Mouse (Mus musculus): ENCODE results near the gene AC134908.4. TPM values are rescaled to one million over a fixed set of nuclear protein-coding genes. Genes with fewer than 3 reads are reported as not detected.

Gene AC134908.4
- 4.0 and 5.4 TPM in 2 replicates for polyA plus RNA-seq (2021; fragmentation: Nextera tagmentation)
- long read RNA-seq, experiment 1, partial matches to known transcripts, result 1 of 6 reads
- long read RNA-seq, experiment 1, other reads (novel, unspliced or antisense), result 5 of 6 reads
- long read RNA-seq, experiment 2, partial matches to known transcripts, result 0 of 3 reads
- long read RNA-seq, experiment 2, other reads (novel, unspliced or antisense), result 0 of 3 reads

DNA sequence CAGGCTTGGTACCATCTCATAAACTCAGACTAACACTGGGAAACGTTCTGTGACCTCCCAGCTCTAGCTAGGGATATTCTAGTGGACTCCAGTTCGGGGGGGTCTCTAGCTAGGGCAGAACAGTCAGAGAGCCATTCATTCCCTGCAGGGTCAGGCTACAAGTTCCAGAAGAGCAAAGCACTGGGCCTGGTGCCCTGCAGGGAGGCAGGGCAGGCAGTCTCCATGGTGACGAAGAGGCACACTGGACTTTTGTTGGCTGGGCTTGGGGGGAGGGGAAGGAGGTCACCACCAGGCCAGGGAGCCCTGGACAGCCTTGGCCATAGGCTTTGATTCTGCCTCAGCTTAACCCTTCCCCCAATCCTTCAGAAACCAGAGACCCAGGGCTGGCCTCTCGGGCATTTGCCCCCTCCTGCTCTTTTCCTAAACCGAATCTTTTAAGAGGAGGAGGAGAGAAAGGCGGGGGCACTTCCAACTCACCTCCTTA lies at the start of gene AC134908.4:
Gene AC134908.4, minus strand, starts transcription at position 51 of the 484 bp plus-strand sequence.

DNA sequence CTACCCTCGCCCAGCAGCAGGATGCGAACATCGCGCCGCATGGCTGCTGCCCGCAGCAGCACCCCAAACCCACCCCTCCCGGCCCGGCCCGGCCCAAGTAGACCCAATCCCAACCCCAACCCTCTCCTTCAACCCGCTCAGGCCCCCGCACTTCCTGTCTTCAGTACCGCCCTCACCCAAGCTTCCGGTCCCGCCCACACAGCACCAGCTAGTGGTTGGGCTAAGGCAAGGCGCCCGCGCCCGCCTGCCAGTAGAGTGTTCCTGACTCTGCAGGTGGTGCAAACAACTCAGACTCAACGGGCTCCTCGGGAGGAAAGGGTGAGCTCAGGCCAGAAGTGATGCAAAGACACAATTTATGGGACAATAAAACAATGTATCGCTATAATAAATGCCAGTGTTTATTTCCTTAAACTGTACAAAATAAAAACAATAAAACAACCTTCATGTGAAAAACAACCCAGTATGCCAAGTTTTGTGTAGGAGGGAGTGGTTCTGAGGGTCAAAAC lies 49.0 kb upstream of the AC134908.4 start, which contains the start of gene Rhot2:
Gene Rhot2, minus strand, starts transcription at position 456 of the 506 bp plus-strand sequence.

DNA sequence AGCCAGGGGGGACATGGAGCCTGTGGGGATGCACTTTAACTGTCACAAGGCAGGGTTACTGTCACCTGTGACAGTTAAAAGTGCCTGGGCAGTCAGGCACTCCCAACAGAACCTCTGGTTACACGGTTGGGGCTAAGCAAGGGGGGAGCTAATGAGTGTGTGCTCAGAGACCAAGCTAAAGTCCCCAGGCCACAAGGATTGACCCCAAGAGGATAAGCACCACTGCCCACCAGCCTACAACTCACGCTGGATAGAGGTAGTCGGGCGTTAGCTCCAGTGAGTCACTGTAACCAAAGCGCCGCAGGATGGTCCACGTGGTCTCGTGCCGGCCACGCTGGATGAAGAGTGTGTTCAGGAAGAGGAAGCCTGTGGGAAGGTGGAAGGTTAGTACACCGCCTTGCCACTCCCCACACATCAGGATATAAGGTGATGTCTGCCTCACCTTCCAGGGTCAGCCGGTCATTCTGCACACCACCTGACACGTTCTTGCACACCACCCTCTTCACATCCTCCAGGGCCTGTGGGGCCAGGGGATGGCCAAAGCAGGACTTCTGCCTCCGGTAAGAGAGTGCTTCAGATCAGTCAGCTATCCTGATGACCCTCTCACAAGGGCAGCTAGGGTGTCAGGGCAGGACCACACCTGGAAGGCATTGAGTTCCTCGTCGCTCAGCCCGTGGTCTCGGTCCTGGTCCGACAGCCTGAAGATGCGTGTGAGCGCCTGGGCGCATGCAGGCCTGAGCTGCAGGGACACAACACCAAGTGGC lies 45.8 kb upstream of the AC134908.4 start, which contains the start of gene Gm20683:
Gene Gm20683, minus strand, starts transcription at position 647 of the 764 bp plus-strand sequence.

DNA sequence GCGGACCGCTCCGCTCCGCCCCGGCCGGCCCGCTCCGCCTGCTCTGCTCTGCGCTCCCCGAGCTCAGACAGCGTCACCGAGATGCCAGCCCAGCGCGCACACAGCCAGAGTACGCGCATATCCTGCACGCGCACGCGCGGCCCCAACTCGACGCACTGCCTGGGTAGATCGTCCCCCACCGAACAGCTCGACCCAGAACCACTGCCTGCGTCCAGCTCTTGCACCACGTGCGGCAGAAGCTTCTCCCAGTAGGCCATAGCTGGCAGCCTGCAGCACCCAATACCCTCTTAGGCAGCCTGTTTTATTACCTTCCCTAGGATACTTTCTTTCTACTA lies 41.6 kb upstream of the AC134908.4 start, which contains the start of gene Rhbdl1:
Gene Rhbdl1, minus strand, starts transcription at position 220 of the 335 bp plus-strand sequence.

DNA sequence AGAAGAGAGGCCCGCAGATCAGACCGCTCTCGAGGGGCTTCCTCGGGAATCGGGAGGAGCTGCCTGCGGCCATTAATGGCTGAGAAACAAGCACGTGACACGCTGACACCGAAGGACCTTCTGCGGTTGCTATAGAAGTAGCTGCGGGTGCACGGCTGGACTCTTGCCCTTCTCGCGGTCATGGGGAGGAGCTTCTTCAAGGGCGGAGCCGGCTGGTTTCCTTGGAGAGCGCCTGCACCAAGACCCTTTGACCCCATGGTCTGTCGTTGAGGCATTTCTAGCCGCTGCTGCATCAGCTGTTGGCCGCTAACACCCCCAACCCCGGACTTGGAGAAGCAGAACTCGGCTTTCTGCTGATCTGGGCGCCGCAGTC lies 37.8 kb upstream of the AC134908.4 start, which contains the start of gene Stub1:
Gene Stub1, minus strand, starts transcription at position 114 of the 373 bp plus-strand sequence.

DNA sequence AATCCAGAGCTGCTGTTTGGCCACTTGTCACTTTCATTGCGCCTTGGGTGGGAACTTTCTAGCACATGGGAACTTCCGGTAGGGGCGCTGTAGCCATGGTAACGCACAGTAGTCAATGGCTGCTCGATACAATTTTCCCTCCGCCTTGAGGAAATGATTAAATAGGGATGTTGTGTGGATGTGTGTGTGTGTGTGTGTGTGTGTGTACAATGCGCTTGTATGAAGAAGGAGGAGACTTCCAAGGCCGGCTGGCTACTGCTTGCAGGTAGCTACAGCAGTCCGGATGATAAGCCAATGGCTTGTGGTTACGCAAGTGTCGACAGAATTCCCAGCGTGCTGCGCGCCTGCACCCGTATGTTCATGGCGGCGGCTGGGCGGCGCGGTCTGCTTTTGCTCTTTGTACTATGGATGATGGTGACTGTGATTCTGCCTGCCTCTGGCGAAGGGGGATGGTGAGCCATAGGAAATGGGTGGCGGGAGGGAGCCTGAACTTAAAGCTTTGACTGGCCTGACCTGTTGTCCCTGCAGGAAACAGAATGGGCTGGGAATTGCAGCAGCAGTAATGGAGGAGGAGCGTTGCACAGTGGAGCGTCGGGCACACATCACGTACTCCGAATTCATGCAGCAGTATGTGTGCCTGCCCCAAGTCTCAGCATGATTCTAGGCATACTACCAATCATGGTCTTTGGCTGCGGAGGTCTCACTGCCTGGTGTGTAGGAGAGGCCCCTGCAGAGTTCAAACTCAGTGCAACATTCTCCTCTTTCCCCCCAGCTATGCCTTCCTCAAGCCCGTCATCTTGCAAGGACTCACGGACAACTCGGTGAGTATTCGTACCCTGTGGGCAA lies 33.5 kb upstream of the AC134908.4 start, which contains the start of gene Jmjd8:
Gene Jmjd8, plus strand, starts transcription at position 156 of the 846 bp plus-strand sequence.

DNA sequence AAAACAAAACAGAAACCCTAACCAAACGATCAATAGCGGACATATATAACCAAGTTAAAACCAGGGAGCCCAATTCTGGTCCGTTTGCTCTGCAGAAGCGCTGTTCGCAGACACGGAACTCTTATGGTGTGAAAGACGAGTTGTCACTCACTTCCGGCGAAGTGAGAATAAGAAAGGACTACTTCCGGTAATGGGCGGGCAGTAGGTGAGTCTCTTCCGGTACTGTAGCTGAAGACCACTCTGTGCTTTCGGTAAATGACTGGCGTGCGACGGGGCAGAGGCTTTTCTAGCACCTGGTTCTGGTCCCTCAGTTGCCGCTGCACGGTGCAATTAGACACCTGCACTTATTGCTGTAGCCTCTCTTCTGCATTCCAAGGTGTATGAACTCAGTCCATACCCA lies 28.0 kb upstream of the AC134908.4 start, which contains the start of gene Wdr24:
Gene Wdr24, plus strand, starts transcription at position 176 of the 400 bp plus-strand sequence.

DNA sequence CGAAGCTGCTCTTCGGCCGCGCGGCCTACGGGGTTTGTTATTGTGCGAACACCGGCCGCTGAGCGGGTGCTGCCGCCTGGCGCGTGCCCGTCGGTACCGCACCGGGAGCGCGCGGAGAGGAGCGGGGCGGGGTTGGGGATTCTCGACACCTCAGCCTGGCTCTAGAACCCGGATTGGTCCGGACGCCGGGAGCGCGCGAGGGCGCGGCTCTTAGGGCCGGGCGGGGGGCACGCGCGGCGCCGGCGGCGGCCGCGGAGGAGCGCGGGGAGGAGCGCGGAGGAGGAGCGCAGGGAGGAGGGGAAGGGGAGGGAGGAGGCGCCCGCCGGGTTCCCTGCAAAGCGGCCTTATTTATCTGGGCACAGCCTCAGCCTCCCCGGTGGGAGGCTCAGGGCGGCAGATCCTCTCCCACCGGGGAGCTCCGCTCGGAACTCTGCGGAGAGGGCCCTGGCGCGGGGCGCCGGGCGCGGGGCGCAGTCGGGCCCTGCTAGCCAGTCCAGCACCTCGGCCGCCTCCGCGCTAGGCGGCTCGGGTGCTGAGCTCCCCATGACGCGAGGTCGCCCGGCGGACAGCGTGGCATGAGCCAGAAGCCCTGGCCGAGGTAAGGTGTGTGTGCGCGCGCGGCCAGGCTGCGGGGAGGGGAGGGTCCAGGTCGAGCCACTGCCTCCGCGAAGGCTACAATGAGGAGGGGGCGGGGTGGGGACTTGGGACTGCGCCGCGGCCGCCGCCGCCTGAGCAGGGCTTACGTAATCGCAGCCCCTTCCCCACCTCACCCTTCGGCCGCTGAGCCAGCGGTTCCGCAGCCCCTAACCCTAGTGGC lies 13.5 kb upstream of the AC134908.4 start, which contains the start of gene Fbxl16:
Gene Fbxl16, plus strand, starts transcription at position 297 of the 817 bp plus-strand sequence.

DNA sequence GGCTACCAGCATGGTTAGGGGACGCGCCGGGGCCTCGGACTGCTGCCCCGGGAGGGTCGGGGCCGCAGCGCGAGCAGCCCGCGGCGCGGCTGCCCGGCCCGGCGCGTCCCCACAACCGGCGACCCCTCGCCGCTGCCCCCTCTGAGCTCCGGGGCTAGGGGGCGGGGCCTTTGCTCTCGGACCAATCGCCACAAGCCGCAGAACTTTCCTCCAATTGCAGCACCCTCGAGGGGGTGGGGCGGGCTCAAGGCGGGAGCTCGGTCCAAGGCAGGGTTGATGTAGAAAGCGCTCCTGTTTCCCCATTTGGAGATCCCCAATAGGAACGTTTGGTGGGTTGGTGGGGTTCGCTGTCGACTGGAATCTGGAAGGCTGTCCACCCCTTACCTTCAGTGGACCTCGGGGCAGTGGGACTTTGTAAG lies 1.5 kb upstream of the AC134908.4 start, which contains the start of gene Metrn:
Gene Metrn, minus strand, starts transcription at position 186 of the 419 bp plus-strand sequence.

DNA sequence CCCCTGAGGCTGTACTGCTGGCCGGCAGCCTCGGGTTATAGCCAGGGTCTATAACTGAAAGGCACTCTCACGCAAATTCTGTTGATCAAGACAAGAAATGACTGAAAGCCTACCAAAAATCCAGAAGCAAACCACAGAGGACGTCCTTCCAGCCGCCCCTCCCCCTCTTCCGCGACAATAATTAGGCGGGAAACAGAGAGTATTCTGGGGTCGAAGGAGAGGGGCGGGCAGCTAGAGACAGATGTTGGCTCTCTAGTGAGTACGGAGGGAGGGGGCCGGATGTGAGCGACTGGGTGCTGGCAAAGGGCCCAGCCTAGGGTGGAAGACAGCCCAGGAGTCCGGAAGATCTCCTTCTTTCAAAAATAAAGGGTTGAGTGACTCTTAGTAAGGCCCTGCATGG lies 2.8 kb downstream of the AC134908.4 start, which contains the start of gene Fam173a:
Gene Fam173a, minus strand, starts transcription at position 287 of the 400 bp plus-strand sequence.

DNA sequence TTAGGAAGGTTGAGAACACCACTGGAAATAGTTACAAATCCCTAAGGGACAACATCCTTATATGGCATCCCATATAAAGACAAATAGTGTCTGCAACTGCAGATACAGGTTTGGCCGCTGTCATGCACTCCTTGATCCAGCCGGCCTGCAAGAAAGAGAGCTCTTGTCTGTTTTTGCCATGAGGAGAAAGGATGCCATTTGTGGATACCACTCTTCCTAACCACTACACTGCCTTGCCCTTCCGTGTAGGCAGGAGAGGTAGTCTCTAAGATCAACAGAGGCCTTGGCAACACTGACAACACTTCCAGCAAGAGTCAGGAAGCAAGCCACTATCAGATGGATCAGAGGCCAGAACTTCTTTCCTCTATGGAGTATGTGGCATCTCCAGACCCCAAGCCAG lies 9.2 kb downstream of the AC134908.4 start, which contains the start of gene Ccdc78:
Gene Ccdc78, plus strand, starts transcription at position 301 of the 400 bp plus-strand sequence.

DNA sequence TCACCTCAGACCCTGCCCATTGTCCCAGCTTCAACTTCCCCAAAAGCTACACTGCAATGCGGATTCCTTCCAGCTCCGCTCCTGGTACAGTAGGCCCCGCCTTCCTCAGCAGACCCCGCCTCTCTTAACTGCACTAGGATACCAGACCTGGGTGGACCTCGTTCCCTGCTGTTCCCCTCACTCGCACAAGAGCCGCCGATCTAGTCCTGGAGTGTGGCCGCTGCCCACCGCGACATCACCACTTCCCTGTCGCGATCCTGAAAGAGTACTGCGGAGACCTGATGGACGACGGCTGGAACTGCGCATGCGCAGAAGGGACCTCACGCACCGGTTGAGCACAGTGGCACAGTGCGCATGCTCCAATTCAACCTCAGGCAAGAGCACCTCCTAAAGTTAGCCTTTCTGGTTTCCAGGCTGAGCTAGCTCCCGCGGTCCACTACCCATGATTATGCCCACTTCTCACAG lies 10.1 kb downstream of the AC134908.4 start, which contains the start of gene Haghl:
Gene Haghl, minus strand, starts transcription at position 393 of the 465 bp plus-strand sequence.

DNA sequence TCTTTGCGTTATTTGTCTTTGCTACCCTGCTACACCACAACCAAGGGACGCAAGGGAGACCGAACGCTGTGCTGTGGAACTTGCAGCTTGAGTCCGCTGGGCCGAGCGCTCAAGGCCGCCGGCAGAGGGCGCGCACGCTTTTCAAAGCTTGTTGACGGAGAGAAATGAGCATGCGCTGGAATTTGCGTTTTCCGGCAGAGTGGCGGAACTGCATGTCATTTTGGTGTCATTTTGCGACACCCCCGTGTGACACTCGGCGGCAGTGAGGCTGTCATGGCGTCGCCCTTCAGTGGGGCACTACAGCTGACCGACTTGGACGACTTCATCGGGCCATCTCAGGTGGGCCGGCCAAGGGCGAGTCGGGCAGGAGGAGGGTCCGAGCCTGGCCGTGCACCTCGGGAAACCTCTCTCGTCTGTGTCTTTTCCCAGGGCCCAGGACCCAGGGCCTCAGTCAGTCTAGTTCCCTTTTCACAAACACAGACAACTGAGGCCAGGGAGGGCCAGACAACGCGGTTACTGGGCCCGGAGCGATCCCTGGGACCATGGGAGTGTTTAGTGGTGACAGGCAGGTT lies 21.8 kb downstream of the AC134908.4 start, which contains the start of gene Narfl:
Gene Narfl, plus strand, starts transcription at position 228 of the 572 bp plus-strand sequence.

DNA sequence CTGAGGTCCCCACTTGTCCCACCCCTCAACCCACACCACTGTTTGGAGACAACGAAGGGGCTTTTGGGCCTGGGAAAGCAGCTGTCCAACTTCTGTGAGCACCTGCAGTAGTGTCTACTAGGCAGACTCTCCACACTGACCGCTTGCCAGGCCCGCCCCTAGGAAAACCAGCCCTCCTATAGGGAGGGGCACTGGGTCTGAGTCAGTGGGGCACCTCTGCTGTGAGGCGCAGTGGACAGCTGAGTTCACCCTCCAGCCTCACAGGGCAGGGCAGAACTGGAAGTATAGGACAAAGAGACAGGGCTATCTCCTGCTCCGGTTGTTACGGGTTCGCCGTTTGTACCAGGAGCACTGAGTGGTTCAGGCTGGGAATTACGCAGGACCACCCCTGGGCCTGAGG lies 41.2 kb downstream of the AC134908.4 start, which contains the start of gene Msln:
Gene Msln, minus strand, starts transcription at position 138 of the 400 bp plus-strand sequence.

Other genes starting within 250 kb of the AC134908.4 start
- gene Sox8, start 225.0 kb downstream of the AC134908.4 start, polyA plus RNA-seq (2021; fragmentation: Nextera tagmentation), result 40.9 and 69.8 TPM in 2 replicates
- 27.9 and 28.9 TPM in 2 replicates for gene Lmf1, start 216.6 kb downstream of the AC134908.4 start, polyA plus RNA-seq (2021; fragmentation: Nextera tagmentation)
- gene Gng13, start 78.5 kb downstream of the AC134908.4 start, polyA plus RNA-seq (2021; fragmentation: Nextera tagmentation), result 835 and 992 TPM in 2 replicates
- gene Chtf18, start 68.2 kb downstream of the AC134908.4 start, polyA plus RNA-seq (2021; fragmentation: Nextera tagmentation), result 0.97 and 1.5 TPM in 2 replicates
- 59.3 and 64.4 TPM in 2 replicates for gene Rpusd1, start 68.0 kb downstream of the AC134908.4 start, polyA plus RNA-seq (2021; fragmentation: Nextera tagmentation)
- 0.20 and 0.21 TPM in 2 replicates for gene Mslnl, start 59.6 kb downstream of the AC134908.4 start, polyA plus RNA-seq (2021; fragmentation: Nextera tagmentation)
- gene Msln, start 41.3 kb downstream of the AC134908.4 start, polyA plus RNA-seq (2021; fragmentation: Nextera tagmentation), result 0.72 and 1.0 TPM in 2 replicates
- 27.4 and 37.4 TPM in 2 replicates for gene Narfl, start 21.9 kb downstream of the AC134908.4 start, polyA plus RNA-seq (2021; fragmentation: Nextera tagmentation)
- 114 and 123 TPM in 2 replicates for gene Haghl, start 10.0 kb downstream of the AC134908.4 start, polyA plus RNA-seq (2021; fragmentation: Nextera tagmentation)
- 0.31 and 0.39 TPM in 2 replicates for gene Ccdc78, start 9.1 kb downstream of the AC134908.4 start, polyA plus RNA-seq (2021; fragmentation: Nextera tagmentation)
- 147 and 187 TPM in 2 replicates for gene Fam173a, start 2.8 kb downstream of the AC134908.4 start, polyA plus RNA-seq (2021; fragmentation: Nextera tagmentation)
- 11.7 and 12.8 TPM in 2 replicates for gene Metrn, start 1.5 kb upstream of the AC134908.4 start, polyA plus RNA-seq (2021; fragmentation: Nextera tagmentation)
- gene Fbxl16, start 13.4 kb upstream of the AC134908.4 start, polyA plus RNA-seq (2021; fragmentation: Nextera tagmentation), result 213 and 331 TPM in 2 replicates
- gene Wdr24, start 28.0 kb upstream of the AC134908.4 start, polyA plus RNA-seq (2021; fragmentation: Nextera tagmentation), result 12.1 and 16.0 TPM in 2 replicates
- 31.5 and 33.5 TPM in 2 replicates for gene Jmjd8, start 33.2 kb upstream of the AC134908.4 start, polyA plus RNA-seq (2021; fragmentation: Nextera tagmentation)
- 348 and 416 TPM in 2 replicates for gene Stub1, start 37.7 kb upstream of the AC134908.4 start, polyA plus RNA-seq (2021; fragmentation: Nextera tagmentation)
- gene Rhbdl1, start 41.6 kb upstream of the AC134908.4 start, polyA plus RNA-seq (2021; fragmentation: Nextera tagmentation), result 10.7 and 55.8 TPM in 2 replicates
- gene Gm20683, start 46.1 kb upstream of the AC134908.4 start, polyA plus RNA-seq (2021; fragmentation: Nextera tagmentation), result 1.4 and 5.1 TPM in 2 replicates
- 7.3 and 8.2 TPM in 2 replicates for gene Rhot2, start 49.2 kb upstream of the AC134908.4 start, polyA plus RNA-seq (2021; fragmentation: Nextera tagmentation)
- gene Wdr90, start 65.8 kb upstream of the AC134908.4 start, polyA plus RNA-seq (2021; fragmentation: Nextera tagmentation), result 1.5 and 2.0 TPM in 2 replicates
- gene Mcrip2, start 73.1 kb upstream of the AC134908.4 start, polyA plus RNA-seq (2021; fragmentation: Nextera tagmentation), result 35.6 and 38.4 TPM in 2 replicates
- 65.7 and 79.7 TPM in 2 replicates for gene Mettl26, start 79.4 kb upstream of the AC134908.4 start, polyA plus RNA-seq (2021; fragmentation: Nextera tagmentation)
- gene Wfikkn1, start 85.2 kb upstream of the AC134908.4 start, polyA plus RNA-seq (2021; fragmentation: Nextera tagmentation), result 0.06 and 0.07 TPM in 2 replicates
- 8.7 and 18.7 TPM in 2 replicates for gene Rab40c, start 124.1 kb upstream of the AC134908.4 start, polyA plus RNA-seq (2021; fragmentation: Nextera tagmentation)
- gene Pigq, start 149.3 kb upstream of the AC134908.4 start, polyA plus RNA-seq (2021; fragmentation: Nextera tagmentation), result 94.5 and 96.0 TPM in 2 replicates
- 0.26 and 0.48 TPM in 2 replicates for gene Nhlrc4, start 149.3 kb upstream of the AC134908.4 start, polyA plus RNA-seq (2021; fragmentation: Nextera tagmentation)
- 0.49 and 0.78 TPM in 2 replicates for gene A930017K11Rik, start 156.9 kb upstream of the AC134908.4 start, polyA plus RNA-seq (2021; fragmentation: Nextera tagmentation)
- 9.2 and 14.4 TPM in 2 replicates for gene Capn15, start 190.1 kb upstream of the AC134908.4 start, polyA plus RNA-seq (2021; fragmentation: Nextera tagmentation)